In genomic region chr10:43477865-43478681, GRCm38 (mm10) we compare ENCODE assay signal across 8 mouse cellular contexts. TPM values are rescaled to one million over a fixed set of nuclear protein-coding genes. Genes with fewer than 3 reads are reported as not detected.
DNase-seq lines count a peak whose midpoint lies in the region; ATAC-seq and TF ChIP-seq lines count a peak whose summit lies in the region.

No protein-coding gene starts in this region.

- no peaks in the 10 kb centered on the region for H3K36me3 ChIP-seq in forebrain, embryonic 11.5 days (ENCODE audit: control insufficient read depth, insufficient read depth, low read length)
- H3K36me3 ChIP-seq in heart, postnatal 0 days (replicated peaks; ENCODE audit: control insufficient read depth, insufficient read depth, low read length) = no peaks in the 10 kb centered on the region

- no peaks in the 10 kb centered on the region for H3K9me3 ChIP-seq in forebrain, embryonic 11.5 days (ENCODE audit: control insufficient read depth, low read length)
- no peaks in the 10 kb centered on the region for H3K9me3 ChIP-seq in heart, postnatal 0 days (replicated peaks; ENCODE audit: control insufficient read depth, low read length)

- TF ChIP-seq CTCF in bone marrow macrophage, adult 2 months (IDR thresholded peaks at IDR 0.05; ENCODE audit: low read depth, low read length) = no peak
- TF ChIP-seq CTCF in heart, postnatal 0 days (IDR thresholded peaks at IDR 0.05; ENCODE audit: low read depth) = no peak
- no peak for TF ChIP-seq CTCF in olfactory bulb, adult 2 months (IDR thresholded peaks at IDR 0.05; ENCODE audit: insufficient read depth, low read depth, low read length)

- H3K4me2 ChIP-seq in forebrain, embryonic 11.5 days (ENCODE audit: low read depth, low read length, severe bottlenecking) = peak overlapping the region; percentile 95
- peak overlapping the region; percentile 97 for H3K4me2 ChIP-seq in heart, postnatal 0 days (ENCODE audit: low read depth, low read length)

- H3K4me1 ChIP-seq in bone marrow macrophage, adult 2 months (ENCODE audit: control insufficient read depth, insufficient read depth, low read length) = peaks cover 17% of the 10 kb centered on the region
- peaks cover 19% of the 10 kb centered on the region; the same call in 1 of the 2 replicates for H3K4me1 ChIP-seq in forebrain, embryonic 11.5 days (replicated peaks; ENCODE audit: control insufficient read depth, insufficient read depth, low read length)
- peaks cover 14% of the 10 kb centered on the region for H3K4me1 ChIP-seq in heart, postnatal 0 days (ENCODE audit: control insufficient read depth, insufficient read depth)
- peaks cover 4% of the 10 kb centered on the region for H3K4me1 ChIP-seq in olfactory bulb, adult 2 months (ENCODE audit: control insufficient read depth, insufficient read depth, low read length)

- WGBS in forebrain, embryonic 11.5 days = under 1% methylated on average over 42 of the region's 42 CpGs
- WGBS in heart, postnatal 0 days = 1% methylated on average over 42 of the region's 42 CpGs
- whole genome bisulfite sequencing in olfactory bulb, adult 2 months = 4% methylated on average over 42 of the region's 42 CpGs

- H3K27me3 ChIP-seq in forebrain, embryonic 11.5 days (ENCODE audit: control insufficient read depth, insufficient read depth, low read length) = no peaks in the 10 kb centered on the region
- H3K27me3 ChIP-seq in heart, postnatal 0 days (ENCODE audit: control insufficient read depth, insufficient read depth, low read length) = no peaks in the 10 kb centered on the region

- peak overlapping the region; percentile 46 for H3K27ac ChIP-seq in bone marrow macrophage, adult 2 months (ENCODE audit: insufficient read depth, low read depth, low read length)
- H3K27ac ChIP-seq in forebrain, embryonic 11.5 days (ENCODE audit: low read depth, low read length) = peak overlapping the region; percentile 94
- peak overlapping the region; percentile 92 for H3K27ac ChIP-seq in heart, postnatal 0 days (ENCODE audit: low read depth)
- no peak overlapping the region for H3K27ac ChIP-seq in olfactory bulb, adult 2 months (ENCODE audit: insufficient read depth, low read depth, low read length)

- peak overlapping the region; percentile 99 for H3K9ac ChIP-seq in forebrain, embryonic 11.5 days (ENCODE audit: low read length)
- H3K9ac ChIP-seq in heart, postnatal 0 days (replicated peaks; ENCODE audit: low read depth, low read length) = peak overlapping the region; percentile 89

- TF ChIP-seq POLR2A in bone marrow macrophage, adult 2 months (IDR thresholded peaks at IDR 0.05; ENCODE audit: borderline replicate concordance, low read depth, low read length) = no peak
- no peak for TF ChIP-seq POLR2A in olfactory bulb, adult 2 months (IDR thresholded peaks at IDR 0.05; ENCODE audit: insufficient read depth, low read depth, low read length)

- peak; percentile 71 for ATAC-seq in forebrain, embryonic 11.5 days (replicated peaks; ENCODE audit: low FRiP score)
- peak; percentile 47 for ATAC-seq in heart, postnatal 0 days (ENCODE audit: insufficient read depth, low read depth)

- TF ChIP-seq EP300 in heart, postnatal 0 days (IDR thresholded peaks at IDR 0.05; ENCODE audit: low read depth) = no peak

- peak; percentile 33 for DNase-seq in CD4-positive helper T cell, adult 2 months (ENCODE audit: low read depth, low spot score)
- DNase-seq in forebrain, embryonic 11.5 days (ENCODE audit: low spot score) = peak; percentile 85
- peak; percentile 77 for DNase-seq in heart, postnatal 0 days (ENCODE audit: low spot score)
- DNase-seq in kidney, postnatal 36 days = peak; percentile 80 to 83
- peak; percentile 49 to 54 for DNase-seq in lung, adult 18-20 months
- DNase-seq in thymus, postnatal 14 days = peak; percentile 44

- peak overlapping the region; percentile 92 for H3K4me3 ChIP-seq in bone marrow macrophage, adult 2 months (ENCODE audit: insufficient read depth, low read length)
- H3K4me3 ChIP-seq in forebrain, embryonic 11.5 days (ENCODE audit: low read depth, low read length) = peak overlapping the region; percentile 87
- H3K4me3 ChIP-seq in heart, postnatal 0 days (ENCODE audit: low read depth, low read length) = peak overlapping the region; percentile 86
- peak overlapping the region; percentile 82 for H3K4me3 ChIP-seq in olfactory bulb, adult 2 months (ENCODE audit: insufficient read depth, low read depth, low read length)

RNA-seq across cellular contexts. Expression of gene Bend3, which starts 0.6 kb away (rescaled TPM):
- 1.3 and 2.4 TPM in 2 replicates for polyA plus RNA-seq in bone marrow macrophage, adult 2 months (2012; ENCODE audit: insufficient read depth, insufficient read length, missing spikeins)
- polyA plus RNA-seq in forebrain, embryonic 11.5 days (2014; fragmentation: Nextera tagmentation; extraction: Ambion mirVana) = 11.9 and 13.4 TPM in 2 replicates
- total RNA-seq in heart, postnatal 0 days (2014; rRNA removed; ENCODE audit: low replicate concordance) = 9.6 and 12.6 TPM in 2 replicates
- polyA plus RNA-seq in heart, postnatal 0 days (2015; fragmentation: Nextera tagmentation; extraction: Ambion mirVana) = 1.1 and 1.2 TPM in 2 replicates
- not detected in 2 replicates for polyA plus RNA-seq in olfactory bulb, adult 2 months (2012; ENCODE audit: insufficient read depth, insufficient read length, low replicate concordance, missing spikeins)

RNA-seq across cellular contexts. Expression of gene Gm9803, which starts 45.8 kb away (rescaled TPM):
- 11.0 and 18.4 TPM in 2 replicates for polyA plus RNA-seq in bone marrow macrophage, adult 2 months (2012; ENCODE audit: insufficient read depth, insufficient read length, missing spikeins)
- 11.1 and 12.2 TPM in 2 replicates for polyA plus RNA-seq in forebrain, embryonic 11.5 days (2014; fragmentation: Nextera tagmentation; extraction: Ambion mirVana)
- total RNA-seq in heart, postnatal 0 days (2014; rRNA removed; ENCODE audit: low replicate concordance) = 5.1 and 6.6 TPM in 2 replicates
- polyA plus RNA-seq in heart, postnatal 0 days (2015; fragmentation: Nextera tagmentation; extraction: Ambion mirVana) = 23.4 and 26.9 TPM in 2 replicates
- polyA plus RNA-seq in olfactory bulb, adult 2 months (2012; ENCODE audit: insufficient read depth, insufficient read length, low replicate concordance, missing spikeins) = not detected in 2 replicates

Comparison
In these comparisons a context has a peak if more than half of its experiments do, and no peak if none do; other contexts are left out.
1. DNase-seq: peak in every context shown above with its lines; median percentile 85 in forebrain, embryonic 11.5 days; 82 in kidney, postnatal 36 days; 77 in heart, postnatal 0 days; 52 in lung, adult 18-20 months; 44 in thymus, postnatal 14 days; 33 in CD4-positive helper T cell, adult 2 months.
2. RNA of gene Gm9803, which starts 45.8 kb away (polyA plus RNA-seq): 23.4 to 26.9 TPM in heart, postnatal 0 days, 11.0 to 18.4 TPM in bone marrow macrophage, adult 2 months and 11.1 to 12.2 TPM in forebrain, embryonic 11.5 days; not detected in olfactory bulb, adult 2 months; every median in the first group is over 10 times any median in the second.
3. Peak in every context shown above with its lines, with median percentiles within 50 percentile points of each other: H3K4me3 ChIP-seq.